Mouse (Mus musculus): Measurements from ENCODE around the gene Pdzk1ip1. TPM values are rescaled to one million over a fixed set of nuclear protein-coding genes. Genes with fewer than 3 reads are reported as not detected.

The Pdzk1ip1 gene
- total RNA-seq, 4 experiments from 2014 or later = 0.71 to 0.86 TPM; not detected in 2

GRCm38 (mm10) chr4:115075204-115075915 lies 13.1 kb upstream of the Pdzk1ip1 start:
- peak; percentile 52 for DNase-seq (ENCODE audit: low spot score)

GRCm38 (mm10) chr4:115078892-115079820 lies 9.4 kb upstream of the Pdzk1ip1 start:
- DNase-seq (ENCODE audit: low spot score) = no peak

- no peak for DNase-seq (ENCODE audit: low spot score)
Observed at GRCm38 (mm10) chr4:115079821-115080349, 8.6 kb upstream of the Pdzk1ip1 start.

GRCm38 (mm10) chr4:115083031-115083430 lies 5.5 kb upstream of the Pdzk1ip1 start:
- DNase-seq (ENCODE audit: low spot score) = no peak

GRCm38 (mm10) chr4:115085522-115086095 lies 2.9 kb upstream of the Pdzk1ip1 start:
- peak; percentile 67 for DNase-seq (ENCODE audit: low spot score)

GRCm38 (mm10) chr4:115086257-115086656 lies 2.3 kb upstream of the Pdzk1ip1 start:
- no peak for DNase-seq (ENCODE audit: low spot score)

GRCm38 (mm10) chr4:115086763-115087415 lies 1.6 kb upstream of the Pdzk1ip1 start:
- no peak for DNase-seq (ENCODE audit: low spot score)

GRCm38 (mm10) chr4:115090592-115090991 lies 2.1 kb downstream of the Pdzk1ip1 start:
- no peak for DNase-seq (ENCODE audit: low spot score)

GRCm38 (mm10) chr4:115091806-115092205 lies 3.3 kb downstream of the Pdzk1ip1 start:
- no peak for DNase-seq (ENCODE audit: low spot score)

- DNase-seq (ENCODE audit: low spot score) = no peak
Observed at GRCm38 (mm10) chr4:115093331-115093864, 4.9 kb downstream of the Pdzk1ip1 start.

- no peak for DNase-seq (ENCODE audit: low spot score)
Observed at GRCm38 (mm10) chr4:115094056-115094455, 5.5 kb downstream of the Pdzk1ip1 start.

GRCm38 (mm10) chr4:115095671-115096434 lies 7.3 kb downstream of the Pdzk1ip1 start:
- no peak for DNase-seq (ENCODE audit: low spot score)

GRCm38 (mm10) chr4:115096435-115097145 lies 8.1 kb downstream of the Pdzk1ip1 start:
- no peak for DNase-seq (ENCODE audit: low spot score)

GRCm38 (mm10) chr4:115097146-115097496 lies 8.6 kb downstream of the Pdzk1ip1 start:
- DNase-seq (ENCODE audit: low spot score) = no peak

- DNase-seq (ENCODE audit: low spot score) = peak; percentile 34
Observed at GRCm38 (mm10) chr4:115101682-115102081, 13.2 kb downstream of the Pdzk1ip1 start.

GRCm38 (mm10) chr4:115103510-115103909 lies 15.0 kb downstream of the Pdzk1ip1 start:
- DNase-seq (ENCODE audit: low spot score) = no peak

GRCm38 (mm10) chr4:115111167-115111566 lies 22.7 kb downstream of the Pdzk1ip1 start:
- DNase-seq (ENCODE audit: low spot score) = no peak

- DNase-seq (ENCODE audit: low spot score) = no peak
Observed at GRCm38 (mm10) chr4:115113266-115113665, 24.8 kb downstream of the Pdzk1ip1 start.

- no peak for DNase-seq (ENCODE audit: low spot score)
Observed at GRCm38 (mm10) chr4:115119642-115120041, 31.1 kb downstream of the Pdzk1ip1 start.

- DNase-seq (ENCODE audit: low spot score) = no peak
Observed at GRCm38 (mm10) chr4:115121162-115121561, 32.7 kb downstream of the Pdzk1ip1 start.

Measured in heart, adult 8-10 months (tissue).